Mouse (Mus musculus) G1E (cell line): ENCODE measurements at regions not wholly inside any gene's neighbourhood (a gene's known extent, or its start where the extent isn't known, plus 50 kb on each side); places are given as distances from the start of the nearest gene placed in this dataset.

ENCODE experiments used
- CTCF ChIP-seq: IDR thresholded peaks from 2 replicates; pipeline ENCODE4 v1.5.1; 2012; ENCODE audit warnings: low read depth, low read length, inconsistent platforms, mixed read lengths
- GATA1 ChIP-seq: IDR thresholded peaks from 2 replicates; pipeline ENCODE4 v1.6.1; 2012; ENCODE audit warnings: borderline replicate concordance, low read length, inconsistent platforms, mixed read lengths
- GATA2 ChIP-seq: IDR thresholded peaks from 2 replicates; pipeline ENCODE4 v1.6.1; 2012; ENCODE audit warnings: low read depth, low read length, inconsistent platforms, borderline replicate concordance
- POLR2AphosphoS5 ChIP-seq: IDR thresholded peaks from 2 replicates; pipeline ENCODE4 v1.6.1; 2012; ENCODE audit warnings: low read depth, low read length, inconsistent platforms; ENCODE audit not compliant: insufficient replicate concordance
- TAL1 ChIP-seq: conservative IDR thresholded peaks from 2 replicates; pipeline ENCODE4 v1.6.1; 2012; ENCODE audit warnings: low read depth, low read length, inconsistent platforms, mixed read lengths

GRCm38 (mm10) chr2:148148272-148148671 is 101.5 kb upstream of the Foxa2 start:
- TF ChIP-seq CTCF, result no peak
- TF ChIP-seq GATA1, result no peak
- no peak for TF ChIP-seq TAL1
- TF ChIP-seq POLR2AphosphoS5, result no peak
- TF ChIP-seq GATA2, result no peak
